Mouse (Mus musculus) embryo, embryonic 10.5 days (tissue): Measurements from ENCODE around the gene Pafah1b3.

Experiments
- DNase-seq: peaks from one replicate; pipeline ENCODE4 v3.0.0-alpha.2; 2015; ENCODE audit warnings: low spot score

Gene Pafah1b3

GRCm38 (mm10) chr7:25281166-25281733 is 16.5 kb downstream of the Pafah1b3 start:
- DNase-seq: no peak

GRCm38 (mm10) chr7:25279861-25280791 is 17.7 kb downstream of the Pafah1b3 start:
- peak; percentile 68 for DNase-seq

GRCm38 (mm10) chr7:25279076-25279860 is 18.5 kb downstream of the Pafah1b3 start:
- DNase-seq: peak; percentile 89

- DNase-seq: peak; percentile 88
Observed at GRCm38 (mm10) chr7:25278341-25279075, 19.3 kb downstream of the Pafah1b3 start.

GRCm38 (mm10) chr7:25277998-25278340 is 19.8 kb downstream of the Pafah1b3 start:
- DNase-seq: no peak

- no peak for DNase-seq
Observed at GRCm38 (mm10) chr7:25277405-25277804, 20.4 kb downstream of the Pafah1b3 start.

- DNase-seq: peak; percentile 8
Observed at GRCm38 (mm10) chr7:25275555-25276298, 22.1 kb downstream of the Pafah1b3 start.

- no peak for DNase-seq
Observed at GRCm38 (mm10) chr7:25274996-25275395, 22.8 kb downstream of the Pafah1b3 start.

- DNase-seq: no peak
Observed at GRCm38 (mm10) chr7:25274571-25274970, 23.2 kb downstream of the Pafah1b3 start.

- DNase-seq: no peak
Observed at GRCm38 (mm10) chr7:25273259-25274241, 24.2 kb downstream of the Pafah1b3 start.

GRCm38 (mm10) chr7:25272445-25273258 is 25.1 kb downstream of the Pafah1b3 start:
- no peak for DNase-seq

- no peak for DNase-seq
Observed at GRCm38 (mm10) chr7:25271651-25272444, 25.9 kb downstream of the Pafah1b3 start.

- DNase-seq: no peak
Observed at GRCm38 (mm10) chr7:25270652-25271633, 26.8 kb downstream of the Pafah1b3 start.

- DNase-seq: no peak
Observed at GRCm38 (mm10) chr7:25269545-25270271, 28.1 kb downstream of the Pafah1b3 start.

- DNase-seq: no peak
Observed at GRCm38 (mm10) chr7:25269029-25269428, 28.8 kb downstream of the Pafah1b3 start.

GRCm38 (mm10) chr7:25268588-25268987 is 29.2 kb downstream of the Pafah1b3 start:
- DNase-seq: no peak
